9 mouse cellular contexts compared by ENCODE assay signal in genomic region chr2:179769137-179769536, GRCm38 (mm10).
DNase-seq lines count a peak whose midpoint lies in the region; ATAC-seq and TF ChIP-seq lines count a peak whose summit lies in the region.
"Had no signal": no experiment of that assay in that cellular context is flagged by ENCODE, and none has a peak within 500 bp of the region (broad histone marks: within the 10 kb centered on the region; RNA-seq: fewer than 3 reads in every experiment).

No protein-coding gene starts in this region.

- H3K9ac ChIP-seq in forebrain, embryonic 13.5 days, result no peak overlapping the region
- no peak overlapping the region for H3K9ac ChIP-seq in heart, embryonic 13.5 days
- no peak overlapping the region for H3K9ac ChIP-seq in neural tube, embryonic 15.5 days (replicated peaks)

- no peaks in the 10 kb centered on the region for H3K27me3 ChIP-seq in forebrain, embryonic 13.5 days
- peaks cover 33% of the 10 kb centered on the region for H3K27me3 ChIP-seq in heart, embryonic 13.5 days (replicated peaks)
- H3K27me3 ChIP-seq in neural tube, embryonic 15.5 days (replicated peaks), result 0 out of 2 replicates have a peak, but pooled peaks cover 3% of the 10 kb centered on the region

- no peak overlapping the region for H3K27ac ChIP-seq in left cerebral cortex, adult 2 months
- H3K27ac ChIP-seq in forebrain, embryonic 13.5 days, result peak overlapping the region; percentile 48
- H3K27ac ChIP-seq in heart, embryonic 13.5 days (replicated peaks), result peak overlapping the region; percentile 89
- H3K27ac ChIP-seq in neural tube, embryonic 15.5 days (replicated peaks), result 0 out of 2 replicates have a peak overlapping the region, but pooled peaks have one; percentile 41

- no peak overlapping the region for H3K4me3 ChIP-seq in left cerebral cortex, adult 2 months
- no peak overlapping the region for H3K4me3 ChIP-seq in forebrain, embryonic 13.5 days
- H3K4me3 ChIP-seq in heart, embryonic 13.5 days, result no peak overlapping the region
- no peak overlapping the region for H3K4me3 ChIP-seq in neural tube, embryonic 15.5 days (replicated peaks)
- H3K4me3 ChIP-seq: megakaryocyte, embryonic 14.5 days had no signal

- H3K4me2 ChIP-seq in forebrain, embryonic 13.5 days, result no peak overlapping the region
- H3K4me2 ChIP-seq in heart, embryonic 13.5 days, result peak overlapping the region; percentile 17
- no peak overlapping the region for H3K4me2 ChIP-seq in neural tube, embryonic 15.5 days

- no peaks in the 10 kb centered on the region for H3K36me3 ChIP-seq in forebrain, embryonic 13.5 days (ENCODE audit: poor library complexity, severe bottlenecking)
- H3K36me3 ChIP-seq in heart, embryonic 13.5 days, result no peaks in the 10 kb centered on the region
- H3K36me3 ChIP-seq in neural tube, embryonic 15.5 days, result no peaks in the 10 kb centered on the region

- intact Hi-C loops in left cerebral cortex, adult 2 months (cut with DNase I), result no loop called here

- peak; percentile 46 for ATAC-seq in forebrain, embryonic 13.5 days
- ATAC-seq in heart, embryonic 13.5 days (ENCODE audit: extremely low read depth, insufficient number of reproducible peaks, low FRiP score, low TSS enrichment), result peak; percentile 10; the same call in 1 of the 2 replicates
- no peak for ATAC-seq in neural tube, embryonic 15.5 days (ENCODE audit: low FRiP score)
- ATAC-seq in activated CD4-positive, CD25-positive, alpha-beta regulatory T cell, adult 4 months, result no peak
- ATAC-seq in cerebellum, adult (ENCODE audit: insufficient number of reproducible peaks, low FRiP score, low TSS enrichment), result no peak

- 74% methylated on average over 5 of the region's 5 CpGs for WGBS in forebrain, embryonic 13.5 days
- WGBS in heart, embryonic 13.5 days, result 27% methylated on average over 5 of the region's 5 CpGs
- WGBS in neural tube, embryonic 15.5 days, result 55% methylated on average over 5 of the region's 5 CpGs

- H3K9me3 ChIP-seq in forebrain, embryonic 13.5 days (replicated peaks), result no peaks in the 10 kb centered on the region
- no peaks in the 10 kb centered on the region for H3K9me3 ChIP-seq in heart, embryonic 13.5 days
- H3K9me3 ChIP-seq in neural tube, embryonic 15.5 days (replicated peaks), result no peaks in the 10 kb centered on the region
- H3K9me3 ChIP-seq: megakaryocyte, embryonic 14.5 days had no signal

- DNase-seq in left cerebral cortex, adult 18-20 months (ENCODE audit: low spot score in 2 of 2), result peak; percentile 32 to 53
- no peak for DNase-seq in left cerebral cortex, adult 2 months (ENCODE audit: extremely low spot score in 1 of 2, low spot score in 2 of 2)
- peak; percentile 77 for DNase-seq in kidney, postnatal 14 days

- TF ChIP-seq CTCF in left cerebral cortex, adult 2 months (IDR thresholded peaks at IDR 0.05), result no peak

- H3K4me1 ChIP-seq in forebrain, embryonic 13.5 days, result peaks cover 53% of the 10 kb centered on the region
- H3K4me1 ChIP-seq in heart, embryonic 13.5 days, result peaks cover 58% of the 10 kb centered on the region
- peaks cover 38% of the 10 kb centered on the region for H3K4me1 ChIP-seq in neural tube, embryonic 15.5 days

Comparison
In these comparisons a context has a peak if more than half of its experiments do, and no peak if none do; other contexts are left out.
1. DNase-seq: peak in left cerebral cortex, adult 18-20 months (2 of 2) and kidney, postnatal 14 days (single experiment); none in left cerebral cortex, adult 2 months (0 of 2).
2. ATAC-seq: peak in forebrain, embryonic 13.5 days (single experiment) and heart, embryonic 13.5 days (single experiment); none in neural tube, embryonic 15.5 days (single experiment), activated CD4-positive, CD25-positive, alpha-beta regulatory T cell, adult 4 months (single experiment) and cerebellum, adult (single experiment).